Mouse (Mus musculus): ENCODE data around the gene Slc1a4. TPM values are rescaled to one million over a fixed set of nuclear protein-coding genes. Genes with fewer than 3 reads are reported as not detected.
A peak's percentile ranks its signal among the peaks of the same experiment; 100 is the strongest.

Gene Slc1a4
- polyA plus RNA-seq, 1 experiment, result 18.6 TPM

GRCm38 (mm10) chr11:20331690-20332537 is 599 bp downstream of the Slc1a4 start:
- Histone ChIP-seq H3K4me3 (replicated peaks; ENCODE audit: insufficient read depth, low read depth, low read length) (peak overlapping the region; percentile 87), H3K27ac (ENCODE audit: insufficient read depth, low read length) (0 out of 2 replicates have a peak overlapping the region, but pooled peaks have one; percentile 9), H3K4me1 (ENCODE audit: control insufficient read depth, insufficient read depth, low read length) (no peaks in the 10 kb centered on the region), H3K27me3 (ENCODE audit: control insufficient read depth, insufficient read depth, low read length) (no peaks in the 10 kb centered on the region)
- 4% methylated on average over 61 of the region's 61 CpGs for WGBS
- TF ChIP-seq POLR2A (IDR thresholded peaks at IDR 0.05; ENCODE audit: borderline replicate concordance, insufficient read depth, low read length) (no peak), CTCF (IDR thresholded peaks at IDR 0.05; ENCODE audit: borderline replicate concordance, insufficient read depth, low read depth, low read length) (no peak)
- peak; percentile 53 to 65 for DNase-seq

- Histone ChIP-seq H3K4me1 (ENCODE audit: control insufficient read depth, insufficient read depth, low read length) (no peaks in the 10 kb centered on the region), H3K27me3 (ENCODE audit: control insufficient read depth, insufficient read depth, low read length) (no peaks in the 10 kb centered on the region), H3K27ac (ENCODE audit: insufficient read depth, low read length) (no peak overlapping the region), H3K4me3 (replicated peaks; ENCODE audit: insufficient read depth, low read depth, low read length) (peak overlapping the region; percentile 8)
- TF ChIP-seq CTCF (IDR thresholded peaks at IDR 0.05; ENCODE audit: borderline replicate concordance, insufficient read depth, low read depth, low read length) (no peak), POLR2A (IDR thresholded peaks at IDR 0.05; ENCODE audit: borderline replicate concordance, insufficient read depth, low read length) (no peak)
- whole genome bisulfite sequencing, result 76% methylated on average over 9 of the region's 9 CpGs
- no peak for DNase-seq
These were observed 1.4 kb downstream of the Slc1a4 start for GRCm38 (mm10) chr11:20331027-20331689.

GRCm38 (mm10) chr11:20329711-20330110 is 2.8 kb downstream of the Slc1a4 start:
- WGBS, result 90% methylated on average over 5 of the region's 5 CpGs
- no peaks in the 10 kb centered on the region for H3K4me1 ChIP-seq (ENCODE audit: control insufficient read depth, insufficient read depth, low read length)
- TF ChIP-seq POLR2A (IDR thresholded peaks at IDR 0.05; ENCODE audit: borderline replicate concordance, insufficient read depth, low read length), result no peak
- TF ChIP-seq CTCF (IDR thresholded peaks at IDR 0.05; ENCODE audit: borderline replicate concordance, insufficient read depth, low read depth, low read length), result no peak
- no peak overlapping the region for H3K4me3 ChIP-seq (replicated peaks; ENCODE audit: insufficient read depth, low read depth, low read length)
- no peak for DNase-seq
- no peaks in the 10 kb centered on the region for H3K27me3 ChIP-seq (ENCODE audit: control insufficient read depth, insufficient read depth, low read length)
- H3K27ac ChIP-seq (ENCODE audit: insufficient read depth, low read length), result no peak overlapping the region

GRCm38 (mm10) chr11:20328771-20329170 is 3.7 kb downstream of the Slc1a4 start:
- 83% methylated on average over 6 of the region's 6 CpGs for WGBS
- no peak overlapping the region for H3K27ac ChIP-seq (ENCODE audit: insufficient read depth, low read length)
- H3K27me3 ChIP-seq (ENCODE audit: control insufficient read depth, insufficient read depth, low read length), result no peaks in the 10 kb centered on the region
- H3K4me1 ChIP-seq (ENCODE audit: control insufficient read depth, insufficient read depth, low read length), result no peaks in the 10 kb centered on the region
- DNase-seq, result no peak
- TF ChIP-seq POLR2A (IDR thresholded peaks at IDR 0.05; ENCODE audit: borderline replicate concordance, insufficient read depth, low read length) (no peak), CTCF (IDR thresholded peaks at IDR 0.05; ENCODE audit: borderline replicate concordance, insufficient read depth, low read depth, low read length) (no peak)
- no peak overlapping the region for H3K4me3 ChIP-seq (replicated peaks; ENCODE audit: insufficient read depth, low read depth, low read length)

GRCm38 (mm10) chr11:20326328-20326995 is 6.1 kb downstream of the Slc1a4 start:
- no peak for DNase-seq
- Histone ChIP-seq H3K27ac (ENCODE audit: insufficient read depth, low read length) (no peak overlapping the region), H3K4me1 (ENCODE audit: control insufficient read depth, insufficient read depth, low read length) (no peaks in the 10 kb centered on the region), H3K27me3 (ENCODE audit: control insufficient read depth, insufficient read depth, low read length) (no peaks in the 10 kb centered on the region), H3K4me3 (replicated peaks; ENCODE audit: insufficient read depth, low read depth, low read length) (no peak overlapping the region)
- 67% methylated on average over 11 of the region's 11 CpGs for whole genome bisulfite sequencing
- no peak for TF ChIP-seq CTCF (IDR thresholded peaks at IDR 0.05; ENCODE audit: borderline replicate concordance, insufficient read depth, low read depth, low read length)
- TF ChIP-seq POLR2A (IDR thresholded peaks at IDR 0.05; ENCODE audit: borderline replicate concordance, insufficient read depth, low read length), result no peak

- Histone ChIP-seq H3K4me1 (ENCODE audit: control insufficient read depth, insufficient read depth, low read length) (no peaks in the 10 kb centered on the region), H3K27me3 (ENCODE audit: control insufficient read depth, insufficient read depth, low read length) (no peaks in the 10 kb centered on the region), H3K27ac (ENCODE audit: insufficient read depth, low read length) (no peak overlapping the region), H3K4me3 (replicated peaks; ENCODE audit: insufficient read depth, low read depth, low read length) (no peak overlapping the region)
- WGBS, result 92% methylated on average over 9 of the region's 9 CpGs
- no peak for TF ChIP-seq POLR2A (IDR thresholded peaks at IDR 0.05; ENCODE audit: borderline replicate concordance, insufficient read depth, low read length)
- TF ChIP-seq CTCF (IDR thresholded peaks at IDR 0.05; ENCODE audit: borderline replicate concordance, insufficient read depth, low read depth, low read length), result no peak
- no peak for DNase-seq
These were observed 7.3 kb downstream of the Slc1a4 start for GRCm38 (mm10) chr11:20325073-20325694.

- Histone ChIP-seq H3K4me3 (replicated peaks; ENCODE audit: insufficient read depth, low read depth, low read length) (no peak overlapping the region), H3K27me3 (ENCODE audit: control insufficient read depth, insufficient read depth, low read length) (no peaks in the 10 kb centered on the region), H3K4me1 (ENCODE audit: control insufficient read depth, insufficient read depth, low read length) (no peaks in the 10 kb centered on the region), H3K27ac (ENCODE audit: insufficient read depth, low read length) (no peak overlapping the region)
- 37% methylated on average over 3 of the region's 3 CpGs for WGBS
- no peak for TF ChIP-seq CTCF (IDR thresholded peaks at IDR 0.05; ENCODE audit: borderline replicate concordance, insufficient read depth, low read depth, low read length)
- TF ChIP-seq POLR2A (IDR thresholded peaks at IDR 0.05; ENCODE audit: borderline replicate concordance, insufficient read depth, low read length), result no peak
- DNase-seq, result no peak
These were observed 8.5 kb downstream of the Slc1a4 start for GRCm38 (mm10) chr11:20324006-20324405.
